Mouse (Mus musculus) natural killer cell, adult 2 months (primary cell): Measurements from ENCODE around the gene Txndc11.

Experiments
- DNase-seq, 2 experiments: peaks; one replicate each; pipeline ENCODE4 v3.0.0; 2022; ENCODE audit warnings: low spot score in 2 of 2

The Txndc11 gene

DNA sequence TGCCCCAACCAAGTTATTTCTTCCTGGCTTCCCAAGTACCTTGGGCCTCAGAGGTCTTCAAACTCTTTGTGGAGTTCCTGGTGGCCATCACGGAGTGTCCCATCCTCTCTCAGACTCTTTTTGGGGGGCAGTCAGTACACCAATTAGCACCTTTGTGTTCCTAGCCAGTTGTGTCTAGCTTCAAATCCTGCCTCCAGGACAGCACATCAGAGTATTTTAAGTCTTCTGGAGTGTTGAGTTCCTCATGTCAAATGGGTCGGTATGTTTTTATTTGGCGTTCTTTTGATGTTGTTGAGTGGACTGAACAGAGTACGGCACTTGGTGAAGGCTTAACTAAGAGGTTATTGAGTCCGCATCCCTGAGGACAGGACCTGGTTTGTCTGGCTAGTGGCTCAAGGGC is 69.0 kb downstream of the Txndc11 start:
- DNase-seq: no peak

GRCm38 (mm10) chr16:11064742-11065141 is 69.7 kb downstream of the Txndc11 start:
- no peak for DNase-seq

DNA sequence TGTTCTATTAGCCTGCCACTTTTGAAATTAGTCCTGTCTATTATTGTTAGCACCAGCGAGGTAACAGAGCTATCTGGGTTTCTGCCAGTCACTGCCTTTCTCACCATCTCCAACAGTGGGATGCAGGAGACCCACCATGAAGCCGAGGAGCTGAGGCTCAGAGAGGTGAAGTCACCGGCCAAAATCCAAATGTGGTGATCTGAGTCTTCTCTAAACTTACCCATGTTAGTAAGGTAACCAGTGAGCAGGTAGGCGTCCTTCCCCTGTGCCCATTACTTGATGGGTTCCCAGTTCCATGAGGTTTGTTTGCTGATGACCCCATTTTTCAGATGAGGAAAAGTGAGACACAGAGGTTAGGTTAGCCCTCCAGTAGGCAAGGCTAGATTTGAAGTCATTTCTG is 70.1 kb downstream of the Txndc11 start:
- no peak for DNase-seq

DNA sequence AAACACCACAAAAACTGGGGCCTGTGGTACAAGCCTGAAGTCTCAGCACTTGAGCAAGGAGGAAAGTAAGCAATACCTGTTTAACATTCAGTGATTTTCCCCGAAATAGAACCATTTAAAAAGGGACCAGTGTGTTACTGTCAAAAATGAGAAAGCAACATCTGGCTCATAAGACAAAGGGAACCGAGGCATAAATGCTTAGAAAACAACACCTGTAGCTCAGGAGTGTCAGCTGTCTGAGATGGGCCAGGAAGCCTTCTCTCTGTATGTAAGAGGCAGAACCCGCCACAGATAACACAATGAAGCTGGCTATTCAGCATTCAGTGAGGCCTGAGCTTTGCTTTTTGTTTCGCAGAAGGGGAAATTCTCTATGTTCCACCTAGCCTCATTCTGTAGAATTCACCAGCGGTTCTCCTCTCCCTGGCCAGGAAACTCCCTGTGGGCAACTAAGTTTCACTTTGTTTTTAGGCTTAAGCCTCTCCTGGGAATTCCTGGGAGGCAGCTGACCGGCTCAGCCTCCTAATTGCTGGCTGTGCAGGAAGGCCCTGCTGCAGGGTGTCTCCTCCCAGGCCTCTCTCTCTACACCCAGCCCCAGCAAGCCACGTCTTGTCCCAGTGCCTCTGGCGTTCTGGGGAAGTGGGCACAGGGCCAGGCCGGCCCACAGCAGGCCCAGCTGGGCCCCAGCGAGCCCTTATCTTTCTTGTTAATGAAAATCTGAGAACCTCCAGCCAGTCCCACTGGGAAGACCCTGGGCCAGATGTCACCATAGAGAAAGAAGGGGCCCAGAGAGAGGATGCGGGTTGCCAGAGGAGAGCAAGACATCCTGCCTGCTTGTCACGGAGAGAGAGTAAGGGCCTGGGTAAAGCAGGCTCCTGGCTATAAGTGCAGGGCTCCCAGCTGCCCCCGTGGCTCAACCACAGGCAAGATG is 71.4 kb downstream of the Txndc11 start:
- no peak for DNase-seq

GRCm38 (mm10) chr16:11060645-11061044 is 73.8 kb downstream of the Txndc11 start, which contains the start of gene Snn:
Snn (plus strand) TSS chr16:11060945.
- no peak for DNase-seq

DNA sequence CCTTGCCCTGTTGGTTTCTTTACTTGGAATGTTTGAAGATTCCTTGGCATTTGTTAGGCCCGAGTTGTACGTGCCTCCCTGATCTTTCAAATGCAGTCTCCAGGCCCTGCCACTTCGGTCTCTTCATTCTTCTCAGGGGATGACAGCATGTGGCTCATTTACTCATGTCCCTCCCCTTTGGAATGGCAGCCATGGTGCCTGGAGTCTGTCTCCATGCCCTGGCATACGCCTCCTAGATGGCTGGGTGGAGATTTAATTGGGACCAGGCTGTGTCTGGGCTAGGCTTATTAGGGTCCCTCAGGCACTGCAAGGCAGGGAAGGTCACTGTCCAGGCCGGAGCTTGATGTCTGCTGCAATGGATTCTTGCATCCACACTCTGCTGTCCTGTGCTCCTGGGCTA is 78.5 kb downstream of the Txndc11 start:
- DNase-seq: no peak

GRCm38 (mm10) chr16:11054871-11055270 is 79.6 kb downstream of the Txndc11 start:
- no peak for DNase-seq

GRCm38 (mm10) chr16:11054409-11054808 is 80.0 kb downstream of the Txndc11 start:
- peak in 1 of 2 experiments; percentile 44 for DNase-seq

DNA sequence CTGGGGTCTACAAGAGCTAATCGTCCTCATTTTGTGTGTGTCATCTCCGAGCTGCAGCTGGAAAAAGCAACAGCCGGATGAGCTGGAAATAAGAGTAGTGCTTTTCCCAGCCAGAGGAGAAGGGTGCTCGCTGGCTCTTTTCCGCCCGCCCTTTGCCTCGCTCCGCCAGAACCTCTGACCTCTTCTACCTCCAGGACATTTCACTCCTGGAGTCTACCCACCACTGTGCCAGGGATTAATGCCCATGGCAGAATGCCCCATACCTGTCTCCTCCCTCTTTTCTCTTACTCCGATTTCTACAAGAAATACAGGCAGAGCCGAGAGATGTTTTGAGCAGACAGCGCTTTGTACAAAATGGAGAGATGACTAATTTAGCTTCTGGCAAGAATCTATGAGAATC is 83.3 kb downstream of the Txndc11 start:
- no peak for DNase-seq

DNA sequence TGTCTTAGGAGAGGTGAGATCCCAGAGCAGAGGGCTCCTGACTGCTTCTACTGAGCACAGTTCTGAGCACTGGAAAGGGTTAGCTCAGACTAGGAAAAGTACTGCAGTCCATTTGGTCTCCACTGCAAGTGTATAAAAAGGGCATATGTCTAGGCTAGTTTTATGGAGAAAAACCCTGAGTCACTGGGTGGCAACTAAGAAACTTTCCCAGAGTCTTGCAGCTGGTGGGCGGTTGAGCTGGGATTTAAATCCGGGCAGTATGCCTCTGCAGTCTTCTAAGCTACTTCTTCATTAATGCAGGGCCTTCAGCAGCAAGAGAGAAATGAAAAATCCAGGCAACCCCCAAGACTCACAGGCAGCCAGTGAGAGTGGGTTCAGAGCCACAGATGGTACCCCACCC is 84.2 kb downstream of the Txndc11 start:
- no peak for DNase-seq

DNA sequence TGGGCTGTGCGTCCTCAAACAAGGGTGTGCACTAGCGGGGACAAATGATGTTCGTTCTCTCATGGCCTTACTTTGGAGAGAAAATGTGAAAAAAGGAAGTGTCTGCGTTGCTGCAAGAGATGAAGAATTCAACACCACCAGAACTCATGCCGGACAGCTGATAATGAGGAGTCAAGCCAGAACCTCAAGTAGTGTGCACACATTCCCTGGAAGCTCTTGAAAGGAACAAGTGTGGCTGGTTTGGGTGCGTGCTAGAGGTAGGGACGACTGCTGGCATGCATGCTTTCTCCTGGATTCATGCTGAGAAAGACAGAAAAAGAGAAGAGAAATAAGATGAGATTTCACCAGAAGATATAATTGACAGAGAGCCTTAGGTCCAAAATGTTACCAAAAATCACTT is 87.3 kb downstream of the Txndc11 start:
- no peak for DNase-seq

GRCm38 (mm10) chr16:11046437-11046836 is 88.0 kb downstream of the Txndc11 start:
- no peak for DNase-seq

- no peak for DNase-seq
Observed at GRCm38 (mm10) chr16:11043239-11043638, 91.2 kb downstream of the Txndc11 start.

- no peak for DNase-seq
Observed at GRCm38 (mm10) chr16:11040603-11041002, 93.8 kb downstream of the Txndc11 start.

DNA sequence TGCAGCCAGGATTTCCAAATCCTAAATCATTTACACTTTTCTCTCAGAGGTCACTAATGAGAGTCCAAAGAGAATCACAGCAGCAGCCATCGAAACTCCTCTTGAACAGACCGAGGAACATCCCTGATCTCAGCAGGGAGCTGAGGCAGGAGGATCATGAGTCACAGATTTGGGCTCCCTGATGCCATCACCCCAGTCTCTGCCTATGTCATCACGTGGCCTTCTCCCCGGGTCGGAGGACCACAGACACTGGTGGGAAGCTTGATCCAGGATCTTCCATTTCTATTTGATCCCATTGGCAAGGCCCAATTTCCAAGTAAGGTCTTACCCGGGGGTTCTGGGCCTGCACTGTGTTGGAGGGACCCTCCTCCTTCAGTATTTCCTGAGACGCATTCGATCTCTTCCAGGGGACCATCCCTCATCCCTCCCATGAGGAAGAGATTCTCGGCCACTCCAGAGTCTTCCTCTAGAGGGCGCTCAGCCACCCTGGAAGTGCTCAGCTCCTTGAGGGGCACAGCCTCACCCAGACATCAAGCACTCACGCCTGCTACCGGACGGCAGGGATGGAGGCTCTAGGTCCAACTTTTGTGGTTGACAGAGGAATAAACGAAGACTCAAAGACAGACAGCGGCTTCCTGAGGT is 98.5 kb downstream of the Txndc11 start:
- peak; percentile 32 to 64 for DNase-seq

GRCm38 (mm10) chr16:11035273-11035672 is 99.2 kb downstream of the Txndc11 start:
- DNase-seq: no peak

- peak; percentile 75 to 85 for DNase-seq
Observed at GRCm38 (mm10) chr16:11034193-11034803, 100.2 kb downstream of the Txndc11 start.

DNA sequence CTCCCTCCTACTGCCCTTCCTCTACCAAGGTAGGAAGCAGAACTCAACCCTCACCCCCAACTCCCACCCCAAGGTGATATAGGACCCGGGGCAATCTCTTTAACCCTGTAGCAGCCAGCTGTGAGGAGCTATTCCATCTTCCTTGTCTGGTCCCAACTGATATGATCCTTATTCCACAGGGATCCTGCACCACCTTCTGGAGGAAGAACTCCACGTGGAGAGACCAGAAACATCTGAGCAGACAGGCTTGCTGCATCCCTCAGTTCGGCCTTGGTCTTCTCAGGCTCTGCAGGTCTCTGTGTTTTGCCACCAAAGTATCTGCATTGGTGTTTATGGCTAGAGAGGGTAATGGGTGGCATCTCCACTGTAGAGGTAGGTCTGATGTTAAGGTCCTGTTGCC is 103.1 kb downstream of the Txndc11 start:
- no peak for DNase-seq

GRCm38 (mm10) chr16:11030844-11031243 is 103.6 kb downstream of the Txndc11 start:
- no peak for DNase-seq

GRCm38 (mm10) chr16:11028206-11028605 is 106.2 kb downstream of the Txndc11 start:
- DNase-seq: no peak
